Mouse (Mus musculus) lung, postnatal 0 days (tissue): ENCODE measurements at regions not wholly inside any gene's neighbourhood (a gene's known extent, or its start where the extent isn't known, plus 50 kb on each side); places are given as distances from the start of the nearest gene placed in this dataset.

Experiments
- ATAC-seq: fragments of 200-750 bp; cut with Nextera tagmentation; 2 replicates; pipeline ENCODE4 v1.8.0; 2017; ENCODE audit warnings: moderate library complexity
- DNase-seq: peaks from one replicate; pipeline ENCODE4 v3.0.0-alpha.2; 2016; ENCODE audit warnings: low spot score
- H3K27ac ChIP-seq: fragments of 300-500 bp; sonication (generic); 2 replicates; pipeline ENCODE4 v1.5.1; 2014; ENCODE audit warnings: antibody characterized with exemption, mild to moderate bottlenecking, low read length, mixed read lengths
- H3K27me3 ChIP-seq: fragments of 300-500 bp; sonication (generic); replicated peaks from 2 replicates; pipeline ENCODE4 v1.6.1; 2014; ENCODE audit warnings: low read length, mixed read lengths; ENCODE audit not compliant: insufficient read depth
- H3K36me3 ChIP-seq: fragments of 300-500 bp; sonication (generic); 2 replicates; pipeline ENCODE4 v1.6.1; 2014; ENCODE audit warnings: low read length, mixed read lengths; ENCODE audit not compliant: insufficient read depth
- H3K4me1 ChIP-seq: fragments of 300-500 bp; sonication (generic); 2 replicates; pipeline ENCODE4 v1.6.1; 2014; ENCODE audit warnings: antibody characterized with exemption, low read depth, low read length, mixed read lengths; ENCODE audit not compliant: insufficient read depth
- H3K4me2 ChIP-seq: fragments of 300-500 bp; sonication (generic); replicated peaks from 2 replicates; pipeline ENCODE4 v1.6.1; 2014; ENCODE audit warnings: low read depth, mild to moderate bottlenecking, low read length, moderate library complexity, mixed read lengths
- H3K4me3 ChIP-seq: fragments of 300-500 bp; sonication (generic); 2 replicates; pipeline ENCODE4 v1.5.1; 2014; ENCODE audit warnings: low read depth, low read length
- H3K9ac ChIP-seq: fragments of 300-500 bp; sonication (generic); replicated peaks from 2 replicates; pipeline ENCODE4 v1.6.1; 2014; ENCODE audit warnings: low read depth, mild to moderate bottlenecking
- H3K9me3 ChIP-seq: fragments of 300-500 bp; sonication (generic); 2 replicates; pipeline ENCODE4 v1.6.1; 2016; ENCODE audit warnings: low read length, mixed read lengths
- CTCF ChIP-seq: IDR thresholded peaks from 2 replicates; pipeline ENCODE4 v1.5.1; 2016; ENCODE audit warnings: antibody characterized with exemption, mild to moderate bottlenecking
- EP300 ChIP-seq: IDR thresholded peaks from 2 replicates; pipeline ENCODE4 v1.6.1; 2016; ENCODE audit warnings: antibody characterized with exemption, mild to moderate bottlenecking, control low read depth
- WGBS: fragments of 180-500 bp; shearing (Covaris S2); extraction: QIAGEN DNeasy Blood & Tissue Kit; methylation state at CpG from one replicate; pipeline ENCODE4 v1.1.7; 2014; 5-methylcytosine and 5-hydroxymethylcytosine counted together

- H3K4me2 ChIP-seq, result no peak overlapping the region
- ATAC-seq, result no peak
These were observed 337.7 kb downstream of the Galc start for GRCm38 (mm10) chr12:97921349-97922264.

DNA sequence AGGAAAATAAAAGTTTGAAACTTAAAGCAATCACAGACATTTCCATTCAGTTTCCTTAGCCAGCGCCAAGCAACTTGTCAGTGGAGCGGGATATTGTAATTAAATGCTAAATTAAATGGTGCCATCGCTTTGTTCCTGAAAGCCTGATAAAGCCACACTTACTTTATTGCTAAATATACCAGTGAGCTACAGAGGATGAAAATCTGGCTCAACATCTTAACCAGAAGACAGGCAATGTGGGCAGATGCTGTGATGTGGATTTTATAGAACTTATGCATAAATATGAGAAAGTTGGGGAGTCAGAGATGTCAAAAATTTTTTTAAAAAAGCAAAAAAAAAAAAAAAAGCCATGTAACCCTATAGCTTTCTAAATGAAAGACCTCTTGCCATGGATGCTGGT, 340.8 kb downstream of the Galc start:
- Histone ChIP-seq H3K27ac (no peak overlapping the region), H3K4me1 (no peaks in the 10 kb centered on the region), H3K9ac (no peak overlapping the region), H3K4me2 (no peak overlapping the region), H3K27me3 (no peaks in the 10 kb centered on the region), H3K9me3 (no peaks in the 10 kb centered on the region), H3K36me3 (no peaks in the 10 kb centered on the region), H3K4me3 (no peak overlapping the region)
- 90% methylated on average over 3 of the region's 3 CpGs for WGBS
- ATAC-seq, result no peak
- TF ChIP-seq CTCF (no peak), EP300 (no peak)
- DNase-seq, result no peak

More at GRCm38 (mm10) chr12:97921349-97922264, 337.7 kb downstream of the Galc start:
- no peak overlapping the region for H3K4me3 ChIP-seq
- DNase-seq, result no peak
- no peak overlapping the region for H3K9ac ChIP-seq
- H3K27me3 ChIP-seq, result no peaks in the 10 kb centered on the region
- WGBS, result 71% methylated on average over 21 of the region's 21 CpGs
- no peaks in the 10 kb centered on the region for H3K9me3 ChIP-seq
- no peaks in the 10 kb centered on the region for H3K36me3 ChIP-seq
- no peaks in the 10 kb centered on the region for H3K4me1 ChIP-seq
- TF ChIP-seq EP300 (no peak), CTCF (no peak)
- no peak overlapping the region for H3K27ac ChIP-seq

DNA sequence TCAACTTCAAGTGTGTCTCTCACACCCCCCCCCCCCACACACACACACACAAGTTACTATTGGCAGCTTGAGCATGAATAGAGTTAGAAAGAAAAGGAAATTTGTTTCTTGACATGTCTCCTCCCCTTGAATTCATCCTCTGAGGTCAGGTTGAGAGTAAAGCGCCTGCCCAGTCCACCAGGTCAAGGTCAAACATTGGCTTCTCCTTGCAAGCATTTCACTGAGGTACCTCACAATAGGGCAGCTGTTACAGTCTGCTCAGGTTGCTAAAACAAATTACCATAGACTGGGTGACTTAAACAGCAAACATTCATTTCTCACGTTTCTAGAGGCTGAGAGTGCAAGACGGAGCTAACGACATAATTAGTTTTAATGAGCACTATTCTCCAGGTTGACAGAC, 344.2 kb downstream of the Galc start:
- H3K36me3 ChIP-seq, result no peaks in the 10 kb centered on the region
- TF ChIP-seq CTCF (no peak), EP300 (no peak)
- no peaks in the 10 kb centered on the region for H3K27me3 ChIP-seq
- ATAC-seq (no peak), DNase-seq (no peak)
- H3K9ac ChIP-seq, result no peak overlapping the region
- H3K27ac ChIP-seq, result no peak overlapping the region
- 87% methylated on average over 4 of the region's 4 CpGs for WGBS
- no peaks in the 10 kb centered on the region for H3K9me3 ChIP-seq
- H3K4me1 ChIP-seq, result no peaks in the 10 kb centered on the region
- H3K4me2 ChIP-seq, result no peak overlapping the region
- H3K4me3 ChIP-seq, result no peak overlapping the region

DNA sequence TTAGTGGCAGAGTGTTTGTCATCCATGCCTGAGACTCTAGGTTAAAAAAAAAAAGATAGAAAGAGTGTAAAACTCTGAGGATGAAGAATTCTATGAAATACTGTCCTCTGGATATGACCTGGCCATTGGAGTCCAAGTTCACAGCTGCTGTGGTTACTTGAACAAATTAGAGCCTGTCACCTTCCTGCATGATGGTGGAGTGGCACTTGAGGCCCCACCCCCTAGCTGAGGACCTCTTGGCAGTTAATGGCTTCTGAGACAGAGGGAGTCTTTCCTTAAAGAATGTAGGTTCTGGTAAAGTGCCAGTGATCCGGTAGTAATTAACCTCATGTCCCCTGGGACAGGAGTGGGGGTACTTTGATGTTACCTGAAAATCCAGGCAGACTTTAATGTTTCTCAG, 346.5 kb downstream of the Galc start:
- H3K36me3 ChIP-seq, result no peaks in the 10 kb centered on the region
- WGBS, result 50% methylated on average over 1 of the region's 1 CpGs
- DNase-seq (peak; percentile 28), ATAC-seq (peak; percentile 67)
- H3K9ac ChIP-seq, result no peak overlapping the region
- no peaks in the 10 kb centered on the region for H3K9me3 ChIP-seq
- H3K4me2 ChIP-seq, result no peak overlapping the region
- no peaks in the 10 kb centered on the region for H3K27me3 ChIP-seq
- H3K4me1 ChIP-seq, result no peaks in the 10 kb centered on the region
- TF ChIP-seq EP300 (peak; percentile 46), CTCF (no peak)
- H3K4me3 ChIP-seq, result no peak overlapping the region
- H3K27ac ChIP-seq, result no peak overlapping the region

DNA sequence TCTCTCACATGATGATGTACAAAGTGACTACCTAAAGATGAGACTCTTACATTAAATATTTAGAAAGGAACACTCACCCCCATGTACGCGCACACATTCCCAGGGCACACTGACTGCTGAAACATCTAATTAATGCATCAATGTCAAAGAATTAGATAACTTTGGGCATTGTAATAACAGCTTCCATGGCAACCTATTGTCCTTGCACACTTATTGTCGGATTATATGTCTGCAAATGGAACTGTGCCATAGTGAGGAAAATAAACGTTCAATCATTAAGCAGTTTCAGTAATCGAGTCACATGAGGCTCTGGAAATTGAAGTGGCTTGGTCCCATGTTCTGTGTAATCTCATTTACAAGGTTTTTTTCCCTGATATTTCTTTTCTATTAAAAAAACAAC, 360.0 kb downstream of the Galc start:
- Histone ChIP-seq H3K4me2 (no peak overlapping the region), H3K4me3 (no peak overlapping the region), H3K27ac (no peak overlapping the region), H3K4me1 (no peaks in the 10 kb centered on the region), H3K9ac (no peak overlapping the region), H3K27me3 (no peaks in the 10 kb centered on the region), H3K36me3 (no peaks in the 10 kb centered on the region), H3K9me3 (no peaks in the 10 kb centered on the region)
- ATAC-seq (no peak), DNase-seq (no peak)
- TF ChIP-seq CTCF, result no peak
- TF ChIP-seq EP300, result no peak
- WGBS, result 59% methylated on average over 5 of the region's 5 CpGs

DNA sequence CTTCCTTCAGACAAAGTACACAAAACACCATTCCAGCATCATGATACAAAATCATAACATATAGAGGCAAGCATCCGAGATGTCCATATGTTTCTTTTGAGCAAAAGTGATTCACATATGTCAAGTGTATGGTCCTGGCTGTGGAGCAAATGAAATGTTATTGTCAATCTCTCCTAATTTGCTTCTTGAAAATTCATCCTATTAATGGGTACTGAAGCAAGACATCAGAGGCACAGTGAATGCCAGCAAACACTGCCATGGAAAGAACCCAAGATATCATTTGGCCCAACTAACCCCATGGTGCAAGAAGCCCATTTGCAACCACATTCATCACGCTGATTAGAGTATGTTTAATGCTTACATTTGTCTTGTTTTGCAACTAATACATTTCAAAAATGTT, 361.1 kb downstream of the Galc start:
- DNase-seq (no peak), ATAC-seq (no peak)
- H3K9me3 ChIP-seq, result no peaks in the 10 kb centered on the region
- H3K27me3 ChIP-seq, result no peaks in the 10 kb centered on the region
- H3K9ac ChIP-seq, result no peak overlapping the region
- H3K27ac ChIP-seq, result no peak overlapping the region
- TF ChIP-seq CTCF (no peak), EP300 (no peak)
- WGBS, result 69% methylated on average over 2 of the region's 2 CpGs
- no peak overlapping the region for H3K4me2 ChIP-seq
- H3K4me1 ChIP-seq, result no peaks in the 10 kb centered on the region
- H3K36me3 ChIP-seq, result no peaks in the 10 kb centered on the region
- H3K4me3 ChIP-seq, result no peak overlapping the region
